Mouse (Mus musculus) neutrophil, adult 5-6 weeks (primary cell): ENCODE measurements around the gene Timm22. TPM values are rescaled to one million over a fixed set of nuclear protein-coding genes. Genes with fewer than 3 reads are reported as not detected.

Experiments
- ATAC-seq: fragments of 151-379, 151-347 bp; 2 replicates; pipeline ENCODE4 v1.8.0; 2017; ENCODE audit warnings: mild to moderate bottlenecking, moderate TSS enrichment; ENCODE audit not compliant: insufficient number of reproducible peaks, poor library complexity, low FRiP score, severe bottlenecking; ENCODE audit errors: extremely low read depth
- total RNA-seq: library from RNA; stranded (forward); fragments of 200-1000 nt; gene quantifications from 2 replicates; pipeline ENCODE4 v1.2.3, GENCODE M21; 2017

Timm22 gene
- total RNA-seq, 1 experiment from 2014 or later = 5.6 TPM

GRCm38 (mm10) chr11:76420896-76421295 lies 14.1 kb downstream of the Timm22 start:
- no peak for ATAC-seq

GRCm38 (mm10) chr11:76425749-76426148 lies 19.0 kb downstream of the Timm22 start:
- no peak for ATAC-seq

GRCm38 (mm10) chr11:76427781-76428180 lies 21.0 kb downstream of the Timm22 start:
- ATAC-seq = no peak

GRCm38 (mm10) chr11:76429046-76429445 lies 22.3 kb downstream of the Timm22 start:
- no peak for ATAC-seq

- no peak for ATAC-seq
These were observed 22.8 kb downstream of the Timm22 start for GRCm38 (mm10) chr11:76429556-76429955.

GRCm38 (mm10) chr11:76429966-76430631 lies 23.3 kb downstream of the Timm22 start:
- ATAC-seq = no peak

- no peak for ATAC-seq
These were observed 29.3 kb downstream of the Timm22 start for GRCm38 (mm10) chr11:76436009-76436408.

- no peak for ATAC-seq
These were observed 30.2 kb downstream of the Timm22 start for GRCm38 (mm10) chr11:76436864-76437437.

- no peak for ATAC-seq
These were observed 32.9 kb downstream of the Timm22 start for GRCm38 (mm10) chr11:76439666-76440065.

- no peak for ATAC-seq
These were observed 38.7 kb downstream of the Timm22 start for GRCm38 (mm10) chr11:76445459-76445858.

- ATAC-seq = no peak
These were observed 39.5 kb downstream of the Timm22 start for GRCm38 (mm10) chr11:76446251-76446650.

- ATAC-seq = no peak
These were observed 42.9 kb downstream of the Timm22 start for GRCm38 (mm10) chr11:76449520-76450201.

GRCm38 (mm10) chr11:76450202-76450561 lies 43.4 kb downstream of the Timm22 start:
- no peak for ATAC-seq

- peak; percentile 42; the same call in 1 of the 2 replicates for ATAC-seq
These were observed 47.7 kb downstream of the Timm22 start for GRCm38 (mm10) chr11:76454492-76454891.

GRCm38 (mm10) chr11:76456233-76456632 lies 49.5 kb downstream of the Timm22 start:
- ATAC-seq = peak; percentile 67

GRCm38 (mm10) chr11:76456897-76457296 lies 50.1 kb downstream of the Timm22 start:
- peak; percentile 48 for ATAC-seq

GRCm38 (mm10) chr11:76458730-76459129 lies 52.0 kb downstream of the Timm22 start:
- ATAC-seq = no peak

GRCm38 (mm10) chr11:76459489-76459888 lies 52.7 kb downstream of the Timm22 start:
- no peak for ATAC-seq

- no peak for ATAC-seq
These were observed 54.4 kb downstream of the Timm22 start for GRCm38 (mm10) chr11:76461201-76461600.

- no peak for ATAC-seq
These were observed 54.9 kb downstream of the Timm22 start for GRCm38 (mm10) chr11:76461696-76462095.
